Mouse (Mus musculus) MEL (cell line): Measurements from ENCODE around the gene Hpse2. TPM values are rescaled to one million over a fixed set of nuclear protein-coding genes. Genes with fewer than 3 reads are reported as not detected.

Experiments
- DNase-seq: peaks from one replicate; pipeline ENCODE4 v3.0.0; 2011; ENCODE audit warnings: low read depth, low spot score
- H3K27ac ChIP-seq: 2 replicates; pipeline ENCODE4 v1.5.1; 2012; ENCODE audit warnings: low read depth, mild to moderate bottlenecking, control low read depth, low read length, moderate library complexity; ENCODE audit not compliant: control insufficient read depth
- H3K27me3 ChIP-seq, 2 experiments: fragments of 150-350 bp in 1 of 2; sonication (generic) in 1 of 2; 2 replicates each; pipeline ENCODE4 v1.6.1; 2012; ENCODE audit warnings: low read length in 2 of 2, mild to moderate bottlenecking in 2 of 2, improper control_type of control experiment in 1 of 2, moderate library complexity in 1 of 2; ENCODE audit not compliant: insufficient read depth in 2 of 2, control insufficient read depth in 1 of 2
- H3K36me3 ChIP-seq, 2 experiments: 2 replicates each; pipeline ENCODE4 v1.6.1; 2012 to 2014; ENCODE audit warnings: low read length in 2 of 2, improper control_type of control experiment in 1 of 2, inconsistent platforms in 1 of 2, mild to moderate bottlenecking in 1 of 2; ENCODE audit not compliant: insufficient read depth in 2 of 2, control insufficient read depth in 1 of 2
- H3K4me1 ChIP-seq, 2 experiments: fragments of 150-350 bp in 1 of 2; sonication (generic) in 1 of 2; 2 replicates each; pipeline ENCODE4 v1.6.1; 2012; ENCODE audit warnings: low read length in 2 of 2, improper control_type of control experiment in 1 of 2, mild to moderate bottlenecking in 1 of 2; ENCODE audit not compliant: insufficient read depth in 2 of 2, control insufficient read depth in 1 of 2
- H3K4me3 ChIP-seq, 2 experiments: fragments of 150-350 bp in 1 of 2; sonication (generic) in 1 of 2; 2 replicates each; pipeline ENCODE4 v1.5.1; 2012; ENCODE audit warnings: low read depth in 2 of 2, low read length in 2 of 2, mild to moderate bottlenecking in 2 of 2, moderate library complexity in 2 of 2, control low read depth in 1 of 2, improper control_type of control experiment in 1 of 2; ENCODE audit not compliant: control insufficient read depth in 1 of 2, insufficient read depth in 1 of 2
- H3K79me2 ChIP-seq: 2 replicates; pipeline ENCODE4 v1.6.1; 2012; ENCODE audit warnings: mild to moderate bottlenecking, low read length, moderate library complexity; ENCODE audit not compliant: control insufficient read depth, poor library complexity, insufficient read depth
- H3K9ac ChIP-seq: 2 replicates; pipeline ENCODE4 v1.6.1; 2012; ENCODE audit warnings: low read depth, mild to moderate bottlenecking, control low read depth, low read length, moderate library complexity; ENCODE audit not compliant: control insufficient read depth, poor library complexity, severe bottlenecking
- H3K9me3 ChIP-seq: fragments of 150-350 bp; sonication (generic); replicated peaks from 2 replicates; pipeline ENCODE4 v1.6.1; 2012; ENCODE audit warnings: mild to moderate bottlenecking, low read length, improper control_type of control experiment, moderate library complexity; ENCODE audit not compliant: insufficient read depth
- BHLHE40 ChIP-seq: IDR thresholded peaks from 2 replicates; pipeline ENCODE4 v1.6.1; 2012; ENCODE audit warnings: low read depth, mild to moderate bottlenecking, inconsistent platforms, low read length, improper control_type of control experiment, borderline replicate concordance
- CHD1 ChIP-seq: IDR thresholded peaks from 2 replicates; pipeline ENCODE4 v1.6.1; 2012; ENCODE audit warnings: low read depth, mild to moderate bottlenecking, inconsistent platforms, low read length, improper control_type of control experiment
- CTCF ChIP-seq, 3 experiments: IDR thresholded peaks in 2 of 3; conservative IDR thresholded peaks in 1 of 3; 2 replicates each; pipeline ENCODE4 v1.5.1; 2011 to 2012; ENCODE audit warnings: low read length in 3 of 3, low read depth in 2 of 3, mild to moderate bottlenecking in 2 of 3, improper control_type of control experiment in 1 of 3, inconsistent platforms in 1 of 3, mixed read lengths in 1 of 3, moderate library complexity in 1 of 3; ENCODE audit not compliant: control insufficient read depth in 1 of 3, insufficient read depth in 1 of 3, poor library complexity in 1 of 3, severe bottlenecking in 1 of 3
- E2F4 ChIP-seq: IDR thresholded peaks from 2 replicates; pipeline ENCODE4 v1.6.1; 2011; ENCODE audit warnings: low read depth, low read length, improper control_type of control experiment, borderline replicate concordance
- ELF1 ChIP-seq: IDR thresholded peaks from 2 replicates; pipeline ENCODE4 v1.6.1; 2014; ENCODE audit warnings: low read depth, mild to moderate bottlenecking, inconsistent platforms, low read length, improper control_type of control experiment, moderate library complexity
- EP300 ChIP-seq, 2 experiments: IDR thresholded peaks; 2 replicates each; pipeline ENCODE4 v1.6.1; 2011; ENCODE audit warnings: improper control_type of control experiment in 2 of 2, low read length in 2 of 2, low read depth in 1 of 2, mild to moderate bottlenecking in 1 of 2
- GABPA ChIP-seq: IDR thresholded peaks from 2 replicates; pipeline ENCODE4 v1.6.1; 2012; ENCODE audit warnings: low read depth, mild to moderate bottlenecking, inconsistent platforms, low read length, improper control_type of control experiment, moderate library complexity
- GATA1 ChIP-seq: IDR thresholded peaks from 2 replicates; pipeline ENCODE4 v1.6.1; 2011; ENCODE audit warnings: low read depth, low read length, improper control_type of control experiment
- HCFC1 ChIP-seq: IDR thresholded peaks from 2 replicates; pipeline ENCODE4 v1.6.1; 2012; ENCODE audit warnings: low read depth, mild to moderate bottlenecking, inconsistent platforms, low read length, improper control_type of control experiment, moderate library complexity
- JUND ChIP-seq: IDR thresholded peaks from 2 replicates; pipeline ENCODE4 v1.6.1; 2011; ENCODE audit warnings: low read depth, mild to moderate bottlenecking, improper control_type of control experiment, low read length
- KAT2A ChIP-seq: conservative IDR thresholded peaks from 2 replicates; pipeline ENCODE4 v1.6.1; 2012; ENCODE audit warnings: low read depth, low read length, improper control_type of control experiment, inconsistent platforms
- MAX ChIP-seq: IDR thresholded peaks from 2 replicates; pipeline ENCODE4 v1.6.1; 2011; ENCODE audit warnings: low read length, improper control_type of control experiment
- MAZ ChIP-seq: IDR thresholded peaks from 2 replicates; pipeline ENCODE4 v1.6.1; 2012; ENCODE audit warnings: low read depth, mild to moderate bottlenecking, inconsistent platforms, low read length, improper control_type of control experiment
- MEF2A ChIP-seq: IDR thresholded peaks from 2 replicates; pipeline ENCODE4 v1.6.1; 2014; ENCODE audit warnings: low read depth, mild to moderate bottlenecking, inconsistent platforms, low read length, improper control_type of control experiment; ENCODE audit not compliant: poor library complexity, insufficient replicate concordance, severe bottlenecking; ENCODE audit errors: extremely low read depth
- MXI1 ChIP-seq: IDR thresholded peaks from 2 replicates; pipeline ENCODE4 v1.6.1; 2011; ENCODE audit warnings: mild to moderate bottlenecking, low read depth, low read length, improper control_type of control experiment
- MYC ChIP-seq: IDR thresholded peaks from 2 replicates; pipeline ENCODE4 v1.6.1; 2011; ENCODE audit warnings: low read depth, mild to moderate bottlenecking, low read length, improper control_type of control experiment, moderate library complexity
- NELFE ChIP-seq: IDR thresholded peaks from 2 replicates; pipeline ENCODE4 v1.6.1; 2011; ENCODE audit warnings: low read depth, low read length, improper control_type of control experiment
- NRF1 ChIP-seq: IDR thresholded peaks from 2 replicates; pipeline ENCODE4 v1.6.1; 2014; ENCODE audit warnings: low read depth, mild to moderate bottlenecking, inconsistent platforms, low read length, improper control_type of control experiment, moderate library complexity; ENCODE audit not compliant: poor library complexity, insufficient read depth, severe bottlenecking
- POLR2A ChIP-seq, 2 experiments: IDR thresholded peaks; 2 replicates each; pipeline ENCODE4 v1.6.1; 2011 to 2012; ENCODE audit warnings: low read length in 2 of 2, mild to moderate bottlenecking in 2 of 2, control low read depth in 1 of 2, improper control_type of control experiment in 1 of 2, low read depth in 1 of 2, moderate library complexity in 1 of 2; ENCODE audit not compliant: control insufficient read depth in 1 of 2, insufficient read depth in 1 of 2, poor library complexity in 1 of 2
- POLR2AphosphoS2 ChIP-seq: IDR thresholded peaks from 2 replicates; pipeline ENCODE4 v1.6.1; 2011; ENCODE audit warnings: low read length, improper control_type of control experiment
- RAD21 ChIP-seq: IDR thresholded peaks from 2 replicates; pipeline ENCODE4 v1.6.1; 2011; ENCODE audit warnings: mild to moderate bottlenecking, low read depth, low read length, improper control_type of control experiment
- RCOR1 ChIP-seq: IDR thresholded peaks from 2 replicates; pipeline ENCODE4 v1.6.1; 2012; ENCODE audit warnings: low read depth, mild to moderate bottlenecking, inconsistent platforms, low read length, improper control_type of control experiment
- SIN3A ChIP-seq: IDR thresholded peaks from 2 replicates; pipeline ENCODE4 v1.6.1; 2012; ENCODE audit warnings: low read length, improper control_type of control experiment, inconsistent platforms
- TAL1 ChIP-seq: IDR thresholded peaks from 2 replicates; pipeline ENCODE4 v1.6.1; 2012; ENCODE audit warnings: mild to moderate bottlenecking, inconsistent platforms, low read length, moderate library complexity, mixed read lengths
- TBP ChIP-seq: IDR thresholded peaks from 2 replicates; pipeline ENCODE4 v1.8.0; 2011; ENCODE audit warnings: low read depth, low read length, improper control_type of control experiment
- UBTF ChIP-seq: IDR thresholded peaks from 2 replicates; pipeline ENCODE4 v1.6.1; 2012; ENCODE audit warnings: low read depth, mild to moderate bottlenecking, inconsistent platforms, low read length, improper control_type of control experiment, moderate library complexity, borderline replicate concordance; ENCODE audit not compliant: insufficient read depth
- USF1 ChIP-seq: IDR thresholded peaks from 2 replicates; pipeline ENCODE4 v1.6.1; 2014; ENCODE audit warnings: low read depth, mild to moderate bottlenecking, inconsistent platforms, low read length, improper control_type of control experiment, moderate library complexity
- ZC3H11A ChIP-seq: IDR thresholded peaks from 2 replicates; pipeline ENCODE4 v1.6.1; 2012; ENCODE audit warnings: low read depth, mild to moderate bottlenecking, inconsistent platforms, low read length, improper control_type of control experiment
- ZKSCAN1 ChIP-seq: IDR thresholded peaks from 2 replicates; pipeline ENCODE4 v1.6.1; 2012; ENCODE audit warnings: low read depth, mild to moderate bottlenecking, inconsistent platforms, low read length, improper control_type of control experiment, moderate library complexity
- ZNF384 ChIP-seq: IDR thresholded peaks from 2 replicates; pipeline ENCODE4 v1.6.1; 2012; ENCODE audit warnings: low read depth, mild to moderate bottlenecking, inconsistent platforms, low read length, improper control_type of control experiment
- polyA plus RNA-seq, 2 experiments: library from polyadenylated mRNA; stranded (reverse) in 1 of 2; unstranded in 1 of 2; fragments of >175 nt in 1 of 2; fragments of >200 nt in 1 of 2; gene quantifications; 2 replicates each; pipeline versions ENCODE4 v1.2.1 to v1.2.4; 2012; ENCODE audit warnings: low replicate concordance in 2 of 2, low read depth in 1 of 2; ENCODE audit not compliant: insufficient read length in 2 of 2, insufficient read depth in 1 of 2, missing spikeins in 1 of 2
- total RNA-seq: library from RNA; depleted of rRNA; stranded (reverse); fragments of 300-350 nt; gene quantifications from 2 replicates; pipeline ENCODE4 v1.2.3, GENCODE M21; 2012

The Hpse2 gene
- total and polyA plus RNA-seq, 3 experiments, result not detected

DNA sequence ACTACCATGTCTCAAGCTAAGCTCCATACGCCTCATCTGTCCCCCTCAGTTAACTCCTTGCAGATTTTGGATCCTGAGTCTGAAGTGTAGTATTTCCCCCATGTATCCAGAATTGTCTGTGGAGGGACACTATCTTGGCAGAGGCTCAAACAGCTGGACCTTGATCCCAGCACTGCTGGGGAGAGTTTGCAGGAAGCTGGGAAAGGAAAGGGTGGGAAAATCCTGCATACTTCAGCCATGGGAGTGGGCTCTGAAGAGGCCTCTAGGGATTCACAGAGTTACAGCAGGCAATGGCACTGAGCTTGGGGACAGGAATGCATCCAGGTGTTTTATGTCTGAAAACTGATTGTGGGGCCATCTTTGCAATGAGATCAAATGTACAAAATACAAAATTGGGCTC, 450.6 kb downstream of the Hpse2 start:
- Histone ChIP-seq H3K27ac (no peak overlapping the region), H3K79me2 (no peaks in the 10 kb centered on the region), H3K9ac (no peak overlapping the region), H3K4me3 (no peak overlapping the region), H3K27me3 (peaks cover 0 to 2% of the 10 kb centered on the region in 2 experiments; a peak in 1 of 4 replicates), H3K9me3 (no peaks in the 10 kb centered on the region), H3K4me1 (no peaks in the 10 kb centered on the region), H3K36me3 (no peaks in the 10 kb centered on the region)
- no peak for DNase-seq
- TF ChIP-seq CTCF (IDR thresholded peaks at IDR 0.05 in 2 of 3, conservative IDR thresholded peaks at IDR 0.05 in 1 of 3; ENCODE audit: control insufficient read depth in 1 of 3, insufficient read depth in 1 of 3, low read depth in 2 of 3, low read length in 3 of 3, poor library complexity in 1 of 3, severe bottlenecking in 1 of 3) (no peak), MXI1 (no peak), POLR2AphosphoS2 (no peak), MAX (no peak), EP300 (IDR thresholded peaks at IDR 0.05; ENCODE audit: low read depth in 1 of 2, low read length in 2 of 2) (no peak), RCOR1 (no peak), MEF2A (no peak), TAL1 (no peak), JUND (no peak), MYC (no peak), TBP (no peak), KAT2A (no peak), MAZ (no peak), NELFE (no peak), ZNF384 (no peak), NRF1 (no peak), GATA1 (no peak), ELF1 (no peak), CHD1 (no peak)

DNA sequence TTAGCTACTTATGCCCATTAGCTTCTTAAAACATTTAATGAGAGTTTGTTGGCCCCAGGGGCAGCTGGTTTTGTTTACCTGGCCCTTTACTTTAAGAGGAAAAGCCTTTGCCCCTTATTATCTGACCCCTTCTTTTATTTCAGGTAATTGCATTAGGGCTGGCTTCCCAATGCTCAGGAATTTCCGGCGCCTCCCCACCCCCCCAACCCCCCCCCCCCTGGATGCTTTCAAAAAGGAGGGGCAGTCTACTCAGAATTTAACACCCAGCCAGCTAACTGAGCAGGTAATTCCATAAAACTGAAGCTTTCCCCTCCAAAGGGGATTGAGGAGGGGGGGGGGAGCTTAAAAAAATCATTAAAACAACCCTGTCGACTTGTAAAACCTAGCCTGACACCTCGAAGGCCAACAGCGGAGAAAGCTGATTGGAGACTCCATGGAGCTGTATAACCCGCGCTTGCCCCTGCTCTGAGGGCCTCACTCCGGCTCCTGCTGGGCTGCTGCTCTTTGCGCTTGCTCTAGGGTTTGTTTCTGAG, 451.4 kb downstream of the Hpse2 start:
- no peaks in the 10 kb centered on the region for H3K9me3 ChIP-seq
- no peak for TF ChIP-seq HCFC1
- TF ChIP-seq GATA1, result no peak
- no peak for TF ChIP-seq ZC3H11A
- TF ChIP-seq POLR2A (IDR thresholded peaks at IDR 0.05; ENCODE audit: control insufficient read depth in 1 of 2, insufficient read depth in 1 of 2, low read depth in 1 of 2, low read length in 2 of 2, poor library complexity in 1 of 2), result no peak
- no peak for TF ChIP-seq POLR2AphosphoS2
- TF ChIP-seq ZNF384, result no peak
- no peak for TF ChIP-seq RCOR1
- TF ChIP-seq GABPA, result no peak
- TF ChIP-seq E2F4, result no peak
- no peak for TF ChIP-seq UBTF
- TF ChIP-seq BHLHE40, result no peak
- no peak for TF ChIP-seq ZKSCAN1
- TF ChIP-seq RAD21, result no peak
- TF ChIP-seq USF1, result no peak
- no peak for TF ChIP-seq EP300 (IDR thresholded peaks at IDR 0.05; ENCODE audit: low read depth in 1 of 2, low read length in 2 of 2)
- no peak for TF ChIP-seq MYC
- no peak for TF ChIP-seq SIN3A
- no peak overlapping the region for H3K4me3 ChIP-seq
- H3K27me3 ChIP-seq, result peaks cover 0 to 4% of the 10 kb centered on the region in 2 experiments; a peak in 1 of 4 replicates
- no peaks in the 10 kb centered on the region for H3K79me2 ChIP-seq
- H3K36me3 ChIP-seq, result no peaks in the 10 kb centered on the region
- H3K27ac ChIP-seq, result no peak overlapping the region
- no peaks in the 10 kb centered on the region for H3K4me1 ChIP-seq
- H3K9ac ChIP-seq, result no peak overlapping the region
- DNase-seq, result no peak
